Mouse (Mus musculus) bone marrow, adult 2 months (tissue): ENCODE results near the gene Lix1l.

ENCODE experiments used
- CTCF ChIP-seq: fragments of 200-500 bp; IDR thresholded peaks from 2 replicates; pipeline ENCODE4 v1.5.1; 2011; ENCODE audit warnings: low read length, control low read depth; ENCODE audit not compliant: control insufficient read depth, insufficient read depth
- POLR2A ChIP-seq: fragments of 200-500 bp; IDR thresholded peaks from 2 replicates; pipeline ENCODE4 v1.6.1; 2011; ENCODE audit warnings: low read depth, mild to moderate bottlenecking, control low read depth, low read length, borderline replicate concordance; ENCODE audit not compliant: control insufficient read depth

GRCm38 (mm10) chr3:96553601-96554000 is 47.3 kb upstream of the Lix1l start:
- no peak for TF ChIP-seq CTCF
- TF ChIP-seq POLR2A = no peak
